Mouse (Mus musculus) neural tube, embryonic 13.5 days (tissue): Measurements from ENCODE around the gene Mblac2. TPM values are rescaled to one million over a fixed set of nuclear protein-coding genes. Genes with fewer than 3 reads are reported as not detected.
"Not testable (repeated sequence)": the region's sequence is repeated elsewhere in the genome, so short reads cannot be mapped to it uniquely, and the experiment has no call there.

Experiments
- ATAC-seq: fragments of 200-750 bp; cut with Nextera tagmentation; 2 replicates; pipeline ENCODE4 v1.8.0; 2017; ENCODE audit warnings: low read depth, mild to moderate bottlenecking, moderate TSS enrichment, moderate library complexity
- H3K27ac ChIP-seq: fragments of 300-500 bp; sonication (generic); replicated peaks from 2 replicates; pipeline ENCODE4 v1.5.1; 2015; ENCODE audit warnings: moderate library complexity, mild to moderate bottlenecking, inconsistent platforms
- H3K27me3 ChIP-seq: fragments of 300-500 bp; sonication (generic); 2 replicates; pipeline ENCODE4 v1.6.1; 2015; ENCODE audit warnings: mild to moderate bottlenecking, inconsistent platforms
- H3K36me3 ChIP-seq: fragments of 300-500 bp; sonication (generic); 2 replicates; pipeline ENCODE4 v1.6.1; 2015; ENCODE audit warnings: mild to moderate bottlenecking, inconsistent platforms
- H3K4me1 ChIP-seq: fragments of 300-500 bp; sonication (generic); replicated peaks from 2 replicates; pipeline ENCODE4 v1.6.1; 2015; ENCODE audit warnings: inconsistent platforms
- H3K4me2 ChIP-seq: fragments of 300-500 bp; sonication (generic); 2 replicates; pipeline ENCODE4 v1.6.1; 2015; ENCODE audit warnings: inconsistent platforms, mild to moderate bottlenecking, moderate library complexity
- H3K4me3 ChIP-seq: fragments of 300-500 bp; sonication (generic); 2 replicates; pipeline ENCODE4 v1.5.1; 2015; ENCODE audit warnings: mild to moderate bottlenecking, inconsistent platforms
- H3K9ac ChIP-seq: fragments of 300-500 bp; sonication (generic); 2 replicates; pipeline ENCODE4 v1.6.1; 2015; ENCODE audit warnings: moderate library complexity, mild to moderate bottlenecking, inconsistent platforms
- H3K9me3 ChIP-seq: fragments of 300-500 bp; sonication (generic); 2 replicates; pipeline ENCODE4 v1.6.1; 2016; ENCODE audit warnings: inconsistent platforms
- WGBS: fragments of 180-500 bp; shearing (Covaris S2); methylation state at CpG from one replicate; pipeline ENCODE4 v1.1.7; 2015; 5-methylcytosine and 5-hydroxymethylcytosine counted together
- polyA plus RNA-seq: library from polyadenylated mRNA; unstranded; fragments of >200 nt; fragmentation: Nextera tagmentation; extraction: Ambion mirVana; gene quantifications from 2 replicates; pipeline ENCODE4 v1.2.1, GENCODE M21; 2015

Mblac2 gene
- polyA plus RNA-seq, 1 experiment from 2014 or later, result 34.5 TPM

DNA sequence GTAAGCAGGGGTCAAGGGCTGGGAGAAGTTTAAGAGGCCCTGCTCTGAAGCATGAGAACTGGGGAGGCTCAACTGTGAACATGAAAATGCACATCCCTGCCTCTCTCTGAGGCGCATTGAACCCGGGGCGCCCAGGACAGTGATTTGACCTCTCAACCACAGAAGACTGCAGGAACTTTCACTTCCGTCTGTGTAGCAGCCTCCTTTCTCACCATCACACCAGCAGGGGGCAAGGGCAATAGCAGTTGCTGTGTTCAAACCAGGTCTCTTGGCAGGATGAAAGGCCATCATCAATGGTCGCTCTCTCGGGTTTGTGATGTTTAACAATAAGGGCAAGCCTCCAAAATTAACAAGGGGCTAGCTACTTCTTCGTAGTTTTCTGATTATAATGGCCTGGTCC, 8.0 kb upstream of the Mblac2 start:
- H3K27me3 ChIP-seq, result no peaks in the 10 kb centered on the region
- no peak overlapping the region for H3K9ac ChIP-seq
- H3K4me3 ChIP-seq, result no peak overlapping the region
- no peak for ATAC-seq
- no peaks in the 10 kb centered on the region for H3K9me3 ChIP-seq
- no peak overlapping the region for H3K27ac ChIP-seq
- H3K4me2 ChIP-seq, result no peak overlapping the region
- H3K36me3 ChIP-seq, result 0 out of 2 replicates have a peak, but pooled peaks cover under 1% of the 10 kb centered on the region
- H3K4me1 ChIP-seq, result no peaks in the 10 kb centered on the region
- WGBS, result 59% methylated on average over 7 of the region's 7 CpGs

DNA sequence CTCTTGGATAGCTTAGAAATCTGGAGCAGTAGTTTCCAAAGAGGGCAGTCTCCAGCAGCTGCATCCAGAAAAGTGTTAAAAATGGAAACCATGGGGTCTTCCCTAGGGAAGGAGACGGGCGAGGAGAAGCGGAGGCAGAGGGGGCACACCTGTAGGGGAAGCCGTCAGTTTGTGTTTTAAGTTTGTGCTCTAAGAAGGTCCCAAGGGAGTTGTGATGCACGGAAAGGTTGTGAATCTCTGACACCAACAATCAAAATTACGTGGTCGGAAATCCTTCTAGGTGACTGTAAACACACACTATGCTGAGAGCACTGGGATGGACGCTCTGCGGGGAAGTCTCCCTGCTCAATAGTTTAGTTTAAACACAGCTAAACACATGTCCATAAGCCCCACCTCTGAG, 7.5 kb upstream of the Mblac2 start:
- Histone ChIP-seq H3K27me3 (no peaks in the 10 kb centered on the region), H3K27ac (no peak overlapping the region), H3K4me1 (no peaks in the 10 kb centered on the region), H3K36me3 (no peaks in the 10 kb centered on the region), H3K4me2 (no peak overlapping the region), H3K9ac (no peak overlapping the region), H3K9me3 (no peaks in the 10 kb centered on the region), H3K4me3 (no peak overlapping the region)
- ATAC-seq, result no peak
- WGBS, result 83% methylated on average over 9 of the region's 9 CpGs

DNA sequence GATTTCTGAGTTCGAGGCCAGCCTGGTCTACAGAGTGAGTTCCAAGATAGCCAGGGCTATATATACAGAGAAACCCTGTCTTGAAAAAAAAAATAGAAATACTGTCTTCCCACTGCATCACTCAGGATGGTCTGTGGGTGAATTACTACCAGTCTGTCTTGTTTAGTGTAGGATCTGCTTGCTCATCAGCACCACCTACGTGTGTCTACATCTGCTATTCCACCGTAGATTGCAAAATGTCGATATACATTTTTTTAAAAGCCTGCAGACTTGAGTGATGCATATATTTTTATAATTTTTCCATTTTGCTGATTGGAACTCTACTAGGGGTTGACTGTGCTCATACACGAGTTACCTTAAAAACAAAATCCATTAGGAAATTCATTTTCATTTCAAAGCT, 4.8 kb upstream of the Mblac2 start:
- H3K27ac ChIP-seq, result no peak overlapping the region
- no peak overlapping the region for H3K4me2 ChIP-seq
- peaks cover 7% of the 10 kb centered on the region; the same call in 1 of the 2 replicates for H3K4me1 ChIP-seq
- no peak for ATAC-seq
- no peaks in the 10 kb centered on the region for H3K27me3 ChIP-seq
- H3K9ac ChIP-seq, result no peak overlapping the region
- no peaks in the 10 kb centered on the region for H3K36me3 ChIP-seq
- no peaks in the 10 kb centered on the region for H3K9me3 ChIP-seq
- H3K4me3 ChIP-seq, result no peak overlapping the region
- 92% methylated on average over 5 of the region's 5 CpGs for WGBS

DNA sequence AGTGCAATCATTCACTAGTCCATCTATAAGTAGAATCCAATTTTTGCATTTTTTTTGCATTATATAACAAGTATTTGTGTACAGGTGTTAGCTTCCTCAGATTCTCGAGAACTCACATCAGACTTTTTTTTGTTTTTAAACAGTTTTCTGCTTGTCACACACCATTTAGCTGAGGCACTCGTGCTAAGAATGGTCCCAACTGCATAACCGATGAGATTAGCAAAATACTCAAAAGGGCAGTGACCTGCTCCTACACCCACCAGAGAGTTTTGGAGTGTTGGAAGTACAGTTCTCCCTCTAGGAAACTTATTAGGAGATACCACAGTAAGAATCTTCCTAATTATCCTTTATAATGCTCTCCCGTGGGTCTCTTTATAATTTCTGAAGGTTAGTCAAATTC, 1.3 kb upstream of the Mblac2 start:
- Histone ChIP-seq H3K9ac (peak overlapping the region; percentile 81; the same call in 1 of the 2 replicates), H3K4me2 (peak overlapping the region; percentile 94), H3K4me3 (peak overlapping the region; percentile 82)

DNA sequence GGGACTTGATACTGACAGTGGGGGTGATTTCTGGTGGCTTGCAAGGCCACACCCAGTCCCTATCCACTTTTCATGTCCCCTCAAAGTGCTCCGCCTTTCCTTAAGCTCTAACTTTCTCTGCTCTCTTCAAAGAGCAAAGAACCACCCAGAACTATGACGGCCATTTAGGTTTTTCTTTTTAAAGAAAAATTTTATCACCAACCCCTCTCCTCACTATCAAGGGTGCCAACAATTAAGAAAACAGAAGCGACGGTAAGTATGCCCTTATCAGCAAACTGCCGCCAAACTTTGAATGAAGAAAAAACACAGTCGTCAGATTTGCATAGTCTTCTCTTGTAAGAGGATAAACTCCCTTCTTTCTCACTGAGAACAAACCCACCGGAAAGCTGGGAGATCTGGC, 875 bp upstream of the Mblac2 start:
- H3K4me1 ChIP-seq, result peaks cover 22% of the 10 kb centered on the region
- H3K9me3 ChIP-seq, result no peaks in the 10 kb centered on the region
- no peaks in the 10 kb centered on the region for H3K27me3 ChIP-seq
- ATAC-seq, result no peak
- no peaks in the 10 kb centered on the region for H3K36me3 ChIP-seq
- H3K27ac ChIP-seq, result no peak overlapping the region
- H3K4me2 ChIP-seq, result peak overlapping the region; percentile 94
- WGBS, result under 1% methylated on average over 7 of the region's 7 CpGs
- peak overlapping the region; percentile 81 for H3K9ac ChIP-seq
- H3K4me3 ChIP-seq, result peak overlapping the region; percentile 82

More for the DNA sequence above, 1.3 kb upstream of the Mblac2 start:
- no peak for ATAC-seq
- no peaks in the 10 kb centered on the region for H3K36me3 ChIP-seq
- H3K4me1 ChIP-seq, result peaks cover 22% of the 10 kb centered on the region
- 44% methylated on average over 4 of the region's 4 CpGs for WGBS
- no peak overlapping the region for H3K27ac ChIP-seq
- no peaks in the 10 kb centered on the region for H3K9me3 ChIP-seq
- H3K27me3 ChIP-seq, result no peaks in the 10 kb centered on the region

DNA sequence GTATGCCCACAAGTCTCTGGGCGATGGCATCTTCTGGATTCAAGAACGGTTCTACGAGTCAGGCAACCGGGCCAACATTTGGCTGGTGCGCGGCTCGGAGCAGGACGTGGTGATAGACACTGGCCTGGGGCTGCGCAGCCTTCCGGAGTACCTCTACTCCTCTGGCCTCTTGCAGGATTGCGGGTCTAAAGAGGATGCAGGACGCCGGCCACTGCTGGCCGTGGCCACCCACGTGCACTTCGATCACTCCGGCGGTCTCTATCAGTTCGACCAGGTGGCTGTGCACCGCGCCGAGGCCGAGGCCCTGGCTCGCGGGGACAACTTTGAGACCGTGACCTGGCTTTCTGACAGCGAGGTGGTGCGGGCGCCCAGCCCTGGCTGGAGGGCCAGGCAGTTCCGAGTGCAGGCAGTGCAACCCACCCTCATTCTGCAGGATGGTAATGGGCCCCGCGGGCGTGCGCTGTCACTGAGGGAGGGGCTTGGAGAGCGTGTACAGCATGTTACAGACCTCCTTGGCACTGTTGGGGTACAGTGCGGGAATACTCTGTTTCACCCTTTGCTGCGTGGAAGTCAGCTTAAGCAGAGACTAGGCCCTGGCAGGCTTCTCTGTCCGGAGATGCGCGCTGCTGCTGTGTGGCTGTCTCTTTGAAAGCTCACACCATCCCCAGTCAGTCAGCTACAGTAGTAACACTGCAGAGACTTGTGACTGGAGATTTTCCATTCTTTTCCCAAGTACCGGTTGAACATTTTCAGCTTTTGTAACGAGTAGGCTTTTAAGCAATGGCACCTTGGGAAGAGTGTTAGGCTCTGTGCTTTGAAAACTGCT, 618 bp downstream of the Mblac2 start:
- WGBS, result 1% methylated on average over 42 of the region's 42 CpGs
- Histone ChIP-seq H3K9me3 (no peaks in the 10 kb centered on the region), H3K4me1 (peaks cover 22% of the 10 kb centered on the region), H3K27ac (peak overlapping the region; percentile 92), H3K4me2 (peak overlapping the region; percentile 94), H3K36me3 (no peaks in the 10 kb centered on the region), H3K4me3 (peak overlapping the region; percentile 82), H3K27me3 (no peaks in the 10 kb centered on the region), H3K9ac (peak overlapping the region; percentile 81)
- ATAC-seq, result peak; percentile 66

DNA sequence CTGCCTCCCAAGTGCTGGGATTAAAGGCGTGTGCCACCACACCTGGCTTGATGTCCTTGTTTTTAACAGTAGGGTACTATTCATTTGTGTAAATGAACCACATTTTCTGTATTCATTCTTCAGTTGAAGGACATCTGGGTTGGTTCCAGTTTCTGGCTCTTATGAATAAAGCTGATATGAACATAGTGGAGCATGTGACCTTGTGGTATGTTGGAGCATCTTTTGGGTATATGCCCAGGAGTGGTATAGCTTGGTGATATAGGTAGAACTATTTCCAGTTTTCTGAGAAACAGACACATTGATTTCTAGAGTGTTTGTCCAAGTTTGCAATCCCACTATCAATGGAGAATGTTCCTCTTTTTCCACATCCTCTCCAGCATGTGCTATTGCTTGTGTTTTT, 2.8 kb downstream of the Mblac2 start:
- H3K4me2 ChIP-seq, result no peak overlapping the region
- no peaks in the 10 kb centered on the region for H3K9me3 ChIP-seq
- peaks cover 22% of the 10 kb centered on the region for H3K4me1 ChIP-seq
- WGBS, result 96% methylated on average over 1 of the region's 1 CpGs
- H3K36me3 ChIP-seq, result no peaks in the 10 kb centered on the region
- ATAC-seq, result no peak
- no peaks in the 10 kb centered on the region for H3K27me3 ChIP-seq
- H3K4me3 ChIP-seq, result no peak overlapping the region
- H3K9ac ChIP-seq, result no peak overlapping the region
- H3K27ac ChIP-seq, result no peak overlapping the region

DNA sequence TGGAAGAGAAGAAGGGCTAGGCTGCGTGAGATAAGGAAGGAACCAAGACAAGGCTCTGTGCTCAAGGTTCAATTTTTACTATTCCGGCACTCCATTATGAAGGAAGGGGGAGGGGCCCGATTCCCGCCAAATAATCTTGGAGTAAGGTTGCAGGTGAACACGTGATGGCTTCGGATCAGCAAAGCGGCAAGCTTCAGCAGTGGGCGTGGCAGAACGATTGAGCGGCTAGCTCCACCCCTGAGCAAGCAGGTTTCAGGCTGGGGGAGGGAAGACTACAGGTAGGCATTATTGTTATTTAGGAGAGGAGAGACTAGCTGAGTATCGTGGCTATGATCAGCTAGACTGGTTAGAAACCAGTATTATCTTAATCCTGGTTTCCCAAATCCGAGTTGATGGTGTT, 17.0 kb downstream of the Mblac2 start:
- not testable (repeated sequence) for H3K36me3 ChIP-seq, H3K9ac ChIP-seq, H3K4me2 ChIP-seq, H3K4me3 ChIP-seq, H3K9me3 ChIP-seq, H3K27me3 ChIP-seq, ATAC-seq, H3K27ac ChIP-seq, H3K4me1 ChIP-seq
- WGBS, result 63% methylated on average over 12 of the region's 12 CpGs

DNA sequence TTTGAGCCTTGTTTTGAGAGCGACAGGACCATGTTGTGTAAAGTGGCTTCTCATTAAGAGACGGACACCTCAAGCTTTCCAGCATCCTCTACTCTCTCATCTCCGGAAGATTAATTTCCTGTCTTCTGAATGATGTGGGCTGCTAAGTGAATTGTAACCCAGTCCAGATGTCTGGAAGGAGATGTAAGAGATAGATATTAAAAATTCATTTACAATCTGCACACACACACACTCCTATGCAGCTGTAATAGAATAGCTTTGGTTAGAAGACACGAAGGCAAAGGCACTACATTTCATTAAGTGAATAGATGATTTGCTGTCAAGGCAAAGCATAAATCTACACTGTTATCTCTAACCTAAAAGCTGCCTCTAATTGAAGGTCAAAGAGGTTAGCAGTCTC, 18.0 kb downstream of the Mblac2 start:
- Histone ChIP-seq H3K4me2 (no peak overlapping the region), H3K27ac (0 out of 2 replicates have a peak overlapping the region, but pooled peaks have one; percentile 29), H3K9ac (no peak overlapping the region), H3K4me3 (no peak overlapping the region), H3K9me3 (no peaks in the 10 kb centered on the region), H3K36me3 (no peaks in the 10 kb centered on the region), H3K27me3 (no peaks in the 10 kb centered on the region), H3K4me1 (no peaks in the 10 kb centered on the region)
- WGBS, result 62% methylated on average over 4 of the region's 4 CpGs
- ATAC-seq, result no peak; the same call in 1 of the 2 replicates

DNA sequence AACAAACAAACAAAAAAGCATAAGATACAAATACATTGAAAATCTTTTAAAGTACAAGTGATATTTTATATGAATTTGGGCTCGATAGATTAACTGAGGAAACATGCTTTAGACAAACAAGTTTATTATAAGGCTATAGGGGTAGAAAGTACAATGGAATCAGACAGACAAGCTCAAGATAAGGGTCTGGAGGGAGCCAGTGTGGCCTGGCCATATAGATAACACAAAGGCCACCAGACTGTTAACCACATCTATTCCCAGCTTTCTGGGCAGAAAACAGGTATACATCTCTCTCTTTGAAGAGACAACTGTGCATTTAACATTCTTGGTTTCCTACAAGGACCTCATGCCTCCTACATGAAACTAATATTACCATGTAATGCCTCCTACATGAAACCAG, 19.2 kb downstream of the Mblac2 start:
- H3K4me3 ChIP-seq, result no peak overlapping the region
- H3K4me2 ChIP-seq, result no peak overlapping the region
- ATAC-seq, result no peak
- no peak overlapping the region for H3K27ac ChIP-seq
- no peak overlapping the region for H3K9ac ChIP-seq
- no peaks in the 10 kb centered on the region for H3K4me1 ChIP-seq
- WGBS, result 88% methylated on average over 1 of the region's 1 CpGs
- H3K27me3 ChIP-seq, result no peaks in the 10 kb centered on the region
- H3K9me3 ChIP-seq, result no peaks in the 10 kb centered on the region
- H3K36me3 ChIP-seq, result no peaks in the 10 kb centered on the region

DNA sequence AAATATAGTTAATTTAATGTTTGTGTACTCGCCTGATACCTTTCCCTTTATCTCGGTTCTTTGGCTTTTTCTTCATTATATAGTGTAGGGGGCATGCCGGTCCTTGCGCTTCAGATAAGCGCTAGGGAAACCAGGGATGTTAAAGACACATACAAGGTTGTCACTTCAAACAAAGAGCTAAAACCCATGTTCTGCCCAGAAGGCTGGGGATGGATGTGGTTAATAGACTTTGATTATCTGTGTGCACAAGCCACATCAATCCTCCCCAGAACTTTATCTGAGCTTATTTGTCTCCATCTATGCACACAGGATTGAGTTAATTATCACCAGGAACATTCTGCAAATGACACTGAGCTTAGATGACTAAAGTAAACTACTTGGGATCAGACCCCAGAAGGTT, 25.5 kb downstream of the Mblac2 start:
- H3K9ac ChIP-seq, result no peak overlapping the region
- no peak overlapping the region for H3K4me3 ChIP-seq
- H3K27me3 ChIP-seq, result no peaks in the 10 kb centered on the region
- H3K27ac ChIP-seq, result no peak overlapping the region
- H3K4me2 ChIP-seq, result no peak overlapping the region
- WGBS, result 95% methylated on average over 5 of the region's 5 CpGs
- H3K9me3 ChIP-seq, result no peaks in the 10 kb centered on the region
- no peak for ATAC-seq
- H3K4me1 ChIP-seq, result no peaks in the 10 kb centered on the region
- H3K36me3 ChIP-seq, result no peaks in the 10 kb centered on the region

DNA sequence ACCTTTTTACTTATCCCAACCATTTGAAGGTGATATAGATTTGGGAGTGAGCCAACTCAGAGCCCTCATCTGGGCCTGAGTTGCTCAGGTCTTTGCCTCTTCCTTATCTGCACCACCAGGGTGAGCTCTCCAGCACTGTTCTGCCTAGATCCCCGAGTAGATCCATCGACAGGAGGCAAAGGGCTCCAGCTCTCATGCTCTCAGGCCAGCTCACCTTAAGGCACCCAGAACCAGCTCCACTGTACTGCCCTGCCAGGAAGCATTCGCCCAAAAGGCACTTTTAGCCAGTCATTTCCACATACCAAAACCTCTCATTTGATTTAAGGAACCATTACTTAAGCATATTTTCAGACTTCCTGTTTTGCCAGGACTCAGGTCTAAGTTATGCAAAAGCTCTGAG, 29.8 kb downstream of the Mblac2 start:
- Histone ChIP-seq H3K36me3 (no peaks in the 10 kb centered on the region), H3K9ac (no peak overlapping the region), H3K4me1 (no peaks in the 10 kb centered on the region), H3K4me3 (no peak overlapping the region), H3K27ac (no peak overlapping the region), H3K4me2 (no peak overlapping the region), H3K9me3 (0 out of 2 replicates have a peak, but pooled peaks cover 3% of the 10 kb centered on the region), H3K27me3 (no peaks in the 10 kb centered on the region)
- ATAC-seq, result no peak
- 66% methylated on average over 3 of the region's 3 CpGs for WGBS
